Mouse (Mus musculus): Measurements from ENCODE around the gene Nfkb1.

The Nfkb1 gene

DNA sequence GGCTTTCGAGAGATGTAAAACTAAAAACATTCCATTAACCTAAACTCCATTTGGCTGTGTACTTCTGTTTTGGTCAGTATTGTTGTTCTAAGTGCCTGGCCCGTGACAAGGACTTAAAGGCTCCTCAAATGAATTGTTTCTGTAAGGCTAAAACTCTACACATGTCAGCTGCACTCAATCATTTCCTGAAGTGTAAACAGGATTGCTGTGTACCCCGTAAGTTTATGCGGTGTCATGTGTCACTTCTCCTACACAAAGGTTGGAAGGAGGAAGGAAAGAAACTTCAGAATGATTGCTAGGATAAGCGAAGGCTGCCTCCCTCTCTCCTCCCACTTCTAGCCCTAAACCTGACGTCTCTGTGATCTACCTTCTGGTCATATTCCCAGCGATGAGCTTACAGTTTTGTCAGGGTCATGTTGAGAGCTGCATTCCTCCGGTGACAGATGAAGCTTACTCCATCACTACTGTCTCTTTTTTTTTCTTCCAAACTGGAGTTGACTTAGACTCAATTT, 10.0 kb downstream of the Nfkb1 start:
- ChIA-PET POLR2A (interaction anchor here in 3 of 4 experiments (0.9 to 1.9 kb wide), 3 partner anchors 9 to 10 kb away, joined by 3 to 8 read pairs (median 6); partner anchors contain the start of gene Nfkb1 (in 2 of the 3)), CTCF (no interaction called here)

DNA sequence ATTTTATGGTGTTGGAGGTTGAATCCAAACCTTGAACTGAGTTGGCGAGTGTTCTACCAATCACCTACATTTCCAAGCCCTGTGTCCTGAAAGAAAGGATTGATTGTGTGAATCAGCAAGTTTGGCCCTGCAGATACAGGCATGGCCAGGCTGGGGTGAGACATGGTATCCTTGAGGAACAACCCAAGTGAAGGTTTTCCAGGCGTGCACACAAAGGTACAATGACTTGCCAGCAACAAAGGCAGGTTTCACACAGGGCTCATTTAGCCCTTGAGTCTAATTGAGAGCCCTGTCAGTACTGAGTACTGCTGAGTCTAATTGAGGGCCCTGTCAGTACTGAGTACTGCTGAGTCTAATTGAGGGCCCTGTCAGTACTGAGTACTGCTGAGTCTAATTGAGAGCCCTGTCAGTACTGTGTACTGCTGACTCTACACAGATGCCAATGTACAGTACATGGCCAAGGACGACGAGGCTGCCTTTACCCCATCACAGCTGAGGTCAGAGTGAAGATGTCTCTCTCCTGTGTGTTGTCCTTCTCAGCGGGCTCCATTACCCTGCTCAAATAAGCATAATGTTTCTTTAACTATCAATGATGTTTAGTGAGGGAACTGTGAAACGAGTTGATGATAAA, 11.0 kb downstream of the Nfkb1 start:
- ChIA-PET CTCF (no interaction called here), POLR2A (interaction anchor here in 2 of 4 experiments (0.6 kb wide), 2 partner anchors 11 to 60 kb away, joined by 3 read pairs; partner anchors contain the start of gene Nfkb1 (in 1 of the 2))

DNA sequence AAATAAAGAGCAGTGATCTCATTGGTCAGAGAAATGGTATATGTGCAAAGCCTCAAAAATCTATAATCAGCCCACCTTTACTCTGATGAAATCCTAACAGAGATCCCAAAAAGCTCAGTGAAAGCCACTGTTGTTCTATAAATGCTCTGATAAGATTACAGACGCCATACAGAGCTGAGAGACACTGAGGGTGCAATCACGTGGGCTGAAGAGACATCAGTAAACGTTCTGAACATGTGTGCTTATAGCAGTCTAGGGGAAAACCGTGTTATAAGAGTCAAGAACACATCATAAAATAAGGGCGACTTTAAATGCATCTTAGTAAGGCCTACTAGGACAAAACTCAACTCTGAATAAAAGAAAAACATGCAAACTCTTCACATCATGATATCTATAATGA, 14.3 kb downstream of the Nfkb1 start:
- CTCF ChIA-PET: no interaction called here
- POLR2A ChIA-PET: interaction anchor here in 1 of 4 experiments (0.6 kb wide), 1 partner anchor 654 kb away, joined by 3 read pairs; no protein-coding TSS in a partner anchor

DNA sequence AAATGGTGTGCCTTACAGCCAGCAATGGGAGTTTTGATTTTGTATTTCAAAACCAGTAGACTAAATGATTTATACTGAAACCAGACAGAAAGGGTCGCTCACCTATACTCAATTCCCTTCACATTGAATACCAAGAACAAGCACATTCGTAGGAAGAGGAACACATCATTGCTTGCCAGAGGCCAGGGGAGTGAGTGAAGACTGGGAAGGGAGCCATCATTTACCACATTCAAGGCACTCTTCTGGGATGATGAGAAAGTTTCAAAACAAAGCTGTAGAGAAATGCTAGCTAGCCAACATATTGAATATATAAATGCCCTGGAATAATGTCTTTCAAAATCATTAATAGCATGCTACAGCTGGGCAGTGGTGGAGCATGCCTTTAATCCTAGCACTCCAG, 15.0 kb downstream of the Nfkb1 start:
- ChIA-PET CTCF (no interaction called here), POLR2A (interaction anchor here in 2 of 4 experiments (0.6 to 1.0 kb wide), 2 partner anchors 16 to 655 kb away, joined by 3 read pairs; no protein-coding TSS in a partner anchor)

DNA sequence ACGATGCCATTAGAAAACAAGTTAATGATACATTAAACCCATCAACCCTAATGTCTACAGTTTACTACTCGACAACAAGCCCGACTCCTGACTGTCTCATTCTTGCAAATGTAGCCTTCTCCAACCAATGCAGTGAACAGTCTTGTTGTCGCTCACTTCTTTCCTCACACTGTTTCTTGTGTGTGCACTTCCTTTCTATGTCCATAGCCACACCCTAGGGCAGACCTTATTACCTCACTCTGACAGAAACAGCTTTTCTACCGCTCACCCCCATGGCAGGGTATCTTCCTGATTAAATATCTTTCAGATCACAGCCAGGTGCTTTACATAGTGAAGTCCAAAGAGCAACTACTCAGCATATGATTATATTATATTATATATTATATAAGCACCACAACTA, 15.9 kb downstream of the Nfkb1 start:
- ChIA-PET CTCF (no interaction called here), POLR2A (interaction anchor here in 2 of 4 experiments (1.0 to 1.2 kb wide), 2 partner anchors 12 to 17 kb away, joined by 3 to 4 read pairs; no protein-coding TSS in a partner anchor)

DNA sequence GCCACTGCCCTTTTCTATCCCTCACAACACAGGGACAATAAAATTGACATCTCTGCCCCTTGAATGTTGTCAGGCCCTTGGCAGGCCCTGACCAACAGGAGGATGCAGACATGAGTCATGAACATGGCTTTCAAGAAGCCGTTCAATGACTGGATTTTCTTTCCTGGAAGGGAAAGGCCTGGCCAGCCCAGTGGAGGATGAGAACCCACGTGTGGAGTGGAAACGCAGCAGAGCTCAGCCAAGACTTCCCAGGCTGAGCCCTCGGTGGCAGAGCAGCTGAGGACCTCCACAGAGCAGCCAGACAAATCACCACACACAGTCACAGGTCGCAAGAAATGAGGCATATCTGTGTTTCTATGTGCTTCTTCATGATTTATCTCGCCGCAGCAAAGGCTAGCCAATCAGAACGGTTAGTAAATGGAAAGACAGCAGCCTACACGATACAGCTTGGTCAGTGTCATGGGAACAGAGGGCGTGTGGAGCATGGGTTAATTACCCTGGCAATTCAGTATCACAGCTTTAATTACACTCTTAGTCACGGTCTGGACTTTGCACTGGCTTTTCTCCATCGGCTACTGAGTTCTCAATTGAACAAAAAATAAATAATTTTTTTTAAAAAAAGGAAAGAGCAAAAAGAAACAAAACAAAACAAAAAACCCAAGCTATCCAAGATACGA, 16.5 kb downstream of the Nfkb1 start:
- POLR2A ChIA-PET: interaction anchor here in 1 of 4 experiments (1.2 kb wide), 1 partner anchor 12 kb away, joined by 4 read pairs; no protein-coding TSS in a partner anchor
- CTCF ChIA-PET: no interaction called here

DNA sequence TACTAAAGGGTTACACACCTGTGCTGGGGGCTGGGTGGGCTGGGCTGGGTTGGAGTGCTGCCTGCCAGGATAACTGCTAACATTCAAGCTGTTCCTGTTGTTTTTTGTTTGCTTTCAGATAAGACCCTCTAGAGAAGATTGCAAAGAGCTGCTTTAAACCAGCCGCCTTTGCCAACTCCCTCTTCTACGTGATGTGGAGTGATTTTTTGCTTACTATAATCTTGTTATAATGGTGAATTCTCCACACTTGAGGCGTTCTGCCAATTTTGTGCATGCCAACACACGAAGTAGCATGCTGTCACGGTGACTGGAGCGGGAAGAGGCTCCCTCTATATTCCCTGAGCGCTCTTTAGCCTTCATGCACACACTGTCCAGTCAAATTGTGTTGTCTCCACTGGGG, 17.7 kb downstream of the Nfkb1 start:
- CTCF ChIA-PET: interaction anchor here in 2 of 4 experiments (0.9 to 1.1 kb wide), 3 partner anchors 40 to 189 kb away, joined by 3 read pairs; partner anchors contain the start of gene Manba (in 1 of the 2)
- POLR2A ChIA-PET: no interaction called here

DNA sequence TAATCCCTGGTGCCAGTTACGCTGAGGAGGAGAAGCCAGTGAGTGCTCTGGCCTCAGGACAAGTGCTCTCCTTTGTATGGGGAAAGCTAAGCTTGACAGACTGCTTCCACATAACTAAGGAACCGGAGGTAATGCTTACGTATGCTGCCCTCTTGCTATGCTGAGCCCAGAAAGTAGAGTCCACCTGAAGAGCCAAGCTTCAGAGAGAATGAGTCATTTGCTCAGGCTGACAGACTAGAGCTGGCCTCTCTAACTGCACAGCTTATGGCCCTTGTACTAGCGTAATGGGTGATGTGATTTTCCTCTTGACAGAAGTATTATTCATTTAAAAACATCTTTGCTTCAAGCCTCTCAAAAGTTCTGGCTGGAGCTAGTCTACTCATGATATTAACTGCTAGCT, 18.3 kb downstream of the Nfkb1 start:
- CTCF ChIA-PET: interaction anchor here in 2 of 4 experiments (0.9 to 1.1 kb wide), 3 partner anchors 41 to 188 kb away, joined by 3 read pairs; partner anchors contain the start of gene Manba (in 1 of the 2)
- POLR2A ChIA-PET: no interaction called here

DNA sequence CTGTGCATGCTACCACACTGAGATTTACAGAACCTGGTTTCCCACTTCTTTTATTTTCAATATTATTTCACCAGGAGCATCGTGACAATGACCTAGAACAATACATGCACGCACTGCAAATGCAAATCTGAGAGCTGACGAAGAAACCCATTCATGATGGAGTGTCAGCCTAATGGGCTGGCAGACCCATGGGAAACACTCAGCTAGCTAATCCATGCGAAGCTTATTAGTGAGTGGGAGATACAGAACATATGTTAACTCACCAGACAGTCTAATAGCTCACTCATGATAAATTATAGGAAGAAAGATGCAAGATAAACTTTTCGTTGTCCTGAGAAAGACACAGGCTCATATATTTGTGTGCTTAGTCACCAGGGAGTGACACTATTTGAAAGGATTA, 19.2 kb downstream of the Nfkb1 start:
- POLR2A ChIA-PET: interaction anchor here in 1 of 4 experiments (0.7 kb wide), 1 partner anchor 17 kb away, joined by 3 read pairs; no protein-coding TSS in a partner anchor
- CTCF ChIA-PET: no interaction called here

DNA sequence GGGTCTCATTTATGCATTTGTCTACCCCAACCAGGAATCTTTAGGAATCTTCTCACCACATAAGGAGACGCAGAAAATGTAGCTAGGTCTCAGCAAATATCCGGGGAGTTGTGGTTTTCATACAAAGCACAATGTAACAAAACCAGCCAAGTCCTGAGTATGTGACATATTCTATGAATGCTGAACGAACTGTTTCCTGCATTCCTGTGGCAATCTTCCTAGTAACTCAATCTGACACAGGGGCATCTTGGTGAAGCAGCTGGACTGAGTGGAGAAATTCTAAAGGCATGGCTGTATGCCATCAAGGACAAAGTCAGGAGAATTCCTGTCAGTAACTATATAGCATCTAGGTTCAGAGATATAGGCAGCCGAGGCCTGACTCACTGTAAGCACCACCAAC, 20.5 kb downstream of the Nfkb1 start:
- POLR2A ChIA-PET: interaction anchor here in 1 of 4 experiments (0.7 kb wide), 1 partner anchor 20 kb away, joined by 3 read pairs; the partner anchor contains the start of gene Nfkb1
- CTCF ChIA-PET: no interaction called here

DNA sequence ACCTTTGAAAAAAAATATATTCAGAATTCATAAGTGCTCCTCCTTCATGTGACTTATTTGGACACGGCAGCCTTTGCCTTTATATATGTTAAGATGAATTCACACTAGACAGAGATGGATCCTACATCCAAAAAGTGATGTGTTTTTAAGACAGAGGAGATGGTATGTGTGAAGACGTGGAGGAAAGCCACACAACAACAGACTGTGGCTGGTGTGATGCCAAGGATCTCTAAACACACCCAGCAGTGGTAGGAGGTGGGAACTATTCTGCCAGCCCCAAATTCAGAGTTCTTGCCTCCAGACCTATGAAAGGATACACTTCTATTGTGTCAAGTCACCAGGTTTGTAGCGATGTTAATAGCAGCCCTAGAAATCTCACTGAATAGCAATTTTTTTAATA, 24.3 kb downstream of the Nfkb1 start:
- POLR2A ChIA-PET: interaction anchor here in 1 of 4 experiments (1.0 kb wide), 1 partner anchor 23 kb away, joined by 3 read pairs; no protein-coding TSS in a partner anchor
- CTCF ChIA-PET: interaction anchor here in 1 of 4 experiments (1.4 kb wide), 1 partner anchor 64 kb away, joined by 3 read pairs; no protein-coding TSS in a partner anchor

DNA sequence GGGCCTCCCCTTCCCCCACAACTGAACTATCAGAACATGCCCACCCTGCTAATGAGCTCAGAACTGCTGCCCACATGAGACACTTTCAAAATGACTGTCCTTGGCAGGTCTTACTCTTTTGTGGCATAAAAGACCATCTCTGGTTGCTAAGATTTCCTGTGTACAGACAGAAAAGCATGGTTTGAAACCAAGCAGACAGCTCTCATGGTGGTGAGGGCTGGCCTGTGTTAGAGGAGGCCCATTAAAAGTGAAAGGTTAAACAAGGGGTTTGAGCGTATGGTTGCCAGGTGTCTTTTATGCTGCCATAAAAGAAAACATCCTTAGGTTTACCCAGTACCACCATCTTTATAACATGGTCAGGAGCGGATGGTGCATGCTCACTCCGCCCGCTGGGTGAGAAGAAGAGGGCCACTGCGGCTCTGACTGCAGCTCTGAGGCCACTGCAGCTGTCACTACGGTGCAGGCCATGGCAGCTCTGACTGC, 25.5 kb downstream of the Nfkb1 start:
- CTCF ChIA-PET: no interaction called here
- POLR2A ChIA-PET: interaction anchor here in 1 of 4 experiments (1.0 kb wide), 1 partner anchor 22 kb away, joined by 3 read pairs; no protein-coding TSS in a partner anchor

DNA sequence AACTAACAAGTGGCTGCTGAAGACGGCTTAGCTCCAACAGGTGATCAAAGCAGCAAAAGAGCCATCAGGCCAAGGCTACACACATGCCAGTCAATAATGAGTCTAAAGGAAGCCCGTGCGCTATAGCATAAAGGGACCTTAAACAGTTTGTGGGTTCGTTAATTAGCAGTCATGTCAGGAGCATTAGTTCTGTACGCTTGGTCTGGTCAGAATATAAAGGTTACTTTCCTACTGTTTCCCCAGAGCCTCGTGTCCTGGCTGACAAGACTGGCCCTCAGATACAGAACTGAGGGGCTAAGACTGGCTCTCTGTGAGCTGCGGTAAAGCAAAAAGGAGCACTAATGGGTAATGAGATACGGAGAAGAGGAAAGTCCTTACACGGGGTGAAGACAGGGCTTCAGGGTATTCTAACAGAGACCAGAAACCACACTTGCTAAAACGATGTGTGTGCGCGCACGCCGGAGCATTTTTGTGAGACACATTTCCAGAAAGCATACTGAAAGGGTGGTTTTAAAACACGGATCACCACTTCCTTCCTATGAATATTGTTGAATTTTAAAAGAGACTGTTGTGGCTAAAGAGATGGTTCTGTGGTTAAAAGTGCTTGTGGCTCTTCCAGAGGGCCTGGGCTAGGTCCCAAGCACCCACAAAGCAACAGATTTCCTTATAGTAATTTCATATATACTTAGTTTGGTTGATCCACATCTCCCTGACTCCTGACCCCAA, 29.0 kb downstream of the Nfkb1 start:
- CTCF ChIA-PET: no interaction called here
- POLR2A ChIA-PET: interaction anchor here in 1 of 4 experiments (1.0 kb wide), 1 partner anchor 25 kb away, joined by 3 read pairs; no protein-coding TSS in a partner anchor

DNA sequence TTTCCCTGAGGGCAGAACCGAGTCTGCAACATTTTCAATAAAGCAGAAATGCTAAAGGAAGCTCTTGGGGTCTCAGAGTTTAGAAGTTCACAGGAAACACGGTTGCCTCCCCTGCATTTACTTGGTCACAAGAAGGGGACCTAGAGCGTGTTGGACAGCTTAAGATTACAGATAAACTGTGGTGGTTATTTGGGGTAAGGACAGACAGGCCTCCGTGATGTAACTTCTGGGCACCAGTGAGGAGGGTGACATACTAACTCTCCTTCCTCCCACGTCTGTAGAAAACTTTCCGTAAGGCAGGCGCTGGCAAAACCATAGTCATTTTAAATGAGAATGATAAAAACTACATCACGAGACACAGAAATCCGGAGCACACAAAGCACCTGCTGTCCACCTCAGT, 29.6 kb downstream of the Nfkb1 start:
- CTCF ChIA-PET: no interaction called here
- POLR2A ChIA-PET: no interaction called here

DNA sequence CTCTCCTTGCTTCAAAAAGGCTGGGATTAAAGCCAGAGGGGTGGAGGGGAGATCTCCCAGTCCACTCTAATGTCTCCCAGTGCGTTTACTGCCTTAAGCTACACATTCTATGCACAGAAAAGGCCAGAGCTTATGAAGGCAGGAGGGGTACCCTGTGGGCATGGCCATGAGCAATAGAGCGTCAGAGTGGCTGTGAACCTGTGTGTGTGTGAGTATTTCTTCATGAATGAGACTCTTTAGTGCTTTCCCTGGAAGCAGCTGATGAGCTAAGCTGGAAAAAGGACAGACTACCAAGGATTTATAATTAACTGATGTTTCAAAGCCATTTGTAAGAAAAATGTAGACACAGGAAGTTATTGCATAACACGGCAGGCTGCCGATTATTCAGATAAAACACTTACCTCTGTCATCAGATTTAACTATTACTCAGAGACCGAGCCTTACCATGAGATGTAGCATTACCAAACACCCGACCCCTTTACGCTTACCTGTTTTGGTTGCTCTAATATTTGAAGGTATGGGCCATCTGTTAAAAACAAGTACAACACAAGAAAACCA, 32.7 kb downstream of the Nfkb1 start:
- ChIA-PET POLR2A (no interaction called here), CTCF (interaction anchor here in 1 of 4 experiments (0.9 kb wide), 1 partner anchor 13 kb away, joined by 4 read pairs; no protein-coding TSS in a partner anchor)

DNA sequence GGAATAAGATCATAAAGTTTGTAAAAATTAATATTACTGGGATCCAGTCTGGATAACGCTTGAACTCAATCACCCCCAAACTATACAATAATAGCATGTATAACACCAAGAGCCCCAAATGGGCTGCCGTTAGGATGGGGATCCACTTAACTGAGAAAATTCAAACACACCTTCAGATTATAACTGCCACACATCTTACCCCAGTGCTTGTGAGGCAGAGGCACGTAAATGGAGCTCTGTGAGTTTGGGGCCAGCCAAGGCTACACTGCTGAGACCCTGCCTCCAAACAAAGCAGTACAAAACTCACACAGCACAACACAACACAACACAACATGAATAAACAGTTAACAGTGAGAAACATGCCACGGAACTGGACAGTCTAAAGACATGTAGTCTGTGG, 35.2 kb downstream of the Nfkb1 start:
- ChIA-PET CTCF (interaction anchor here in 1 of 4 experiments (0.5 kb wide), 1 partner anchor 71 kb away, joined by 13 read pairs; no protein-coding TSS in a partner anchor), POLR2A (no interaction called here)

DNA sequence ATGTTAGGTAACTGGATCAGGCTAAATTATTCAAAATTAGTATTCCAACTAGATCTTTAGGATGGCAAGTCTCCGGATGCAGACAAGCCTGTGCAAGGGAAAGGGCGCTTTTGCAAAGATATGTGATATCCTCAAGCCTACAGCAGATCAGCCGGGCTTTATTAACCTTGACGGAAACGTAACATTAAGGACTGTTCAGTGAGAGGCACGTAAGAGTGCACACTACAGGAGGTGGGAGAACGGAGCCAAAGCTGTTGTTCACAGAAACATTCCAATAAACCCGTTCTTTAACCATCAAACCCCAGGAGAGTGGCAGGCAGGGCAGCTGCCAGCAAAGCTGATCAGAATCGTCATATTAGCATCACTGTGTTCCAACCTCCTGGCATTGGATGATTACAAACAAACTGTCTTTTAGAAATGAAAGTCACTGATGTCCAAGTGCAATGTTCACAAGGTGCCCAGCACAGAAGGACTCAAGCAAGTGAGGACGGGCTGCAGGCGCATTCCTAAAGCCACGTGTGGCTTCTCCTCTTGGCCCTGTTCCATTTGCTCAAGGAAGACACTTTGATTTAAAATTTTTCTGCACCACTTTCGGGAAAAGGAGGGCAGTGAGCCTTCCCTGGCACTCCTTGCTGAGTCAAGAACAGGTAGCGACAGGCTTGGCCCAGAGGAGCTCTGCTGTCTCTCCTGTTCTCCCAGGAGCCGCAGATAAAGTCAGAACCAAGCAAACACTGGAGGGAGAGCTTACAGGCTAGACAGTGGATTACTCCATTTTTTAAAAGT, 40.4 kb downstream of the Nfkb1 start:
- CTCF ChIA-PET: no interaction called here

DNA sequence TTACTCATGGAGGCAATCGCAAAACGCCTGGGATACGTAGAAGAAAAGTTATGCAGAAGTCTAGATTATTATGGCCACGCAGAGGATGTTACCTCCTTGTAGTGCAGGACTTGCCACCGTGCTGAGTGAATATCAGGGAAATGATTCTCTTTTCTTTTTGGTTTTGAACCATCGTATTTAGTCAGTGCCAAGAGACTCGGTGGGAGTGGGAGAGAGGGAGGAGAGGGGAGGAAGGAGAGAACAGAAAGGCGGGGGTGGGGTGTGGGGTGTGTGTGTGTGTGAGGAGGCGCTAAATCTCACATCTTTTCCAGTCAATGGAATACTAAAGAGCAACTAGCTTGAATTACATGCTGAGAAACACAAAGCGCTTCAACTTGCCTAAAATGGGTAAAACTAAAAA, 41.5 kb downstream of the Nfkb1 start:
- ChIA-PET CTCF (no interaction called here), POLR2A (interaction anchor here in 1 of 4 experiments (0.8 kb wide), 1 partner anchor 41 kb away, joined by 3 read pairs; no protein-coding TSS in a partner anchor)

More for the DNA sequence above, 40.4 kb downstream of the Nfkb1 start:
- POLR2A ChIA-PET: interaction anchor here in 1 of 4 experiments (0.8 kb wide), 1 partner anchor 9 kb away, joined by 3 read pairs; no protein-coding TSS in a partner anchor

Measured in embryonic stem cell, embryonic (primary cell).